Mouse (Mus musculus) A20 (cell line): ENCODE data around the gene Ephb1.

Experiments used
- DNase-seq: peaks from one replicate; pipeline ENCODE4 v3.0.0-alpha.2; 2011; ENCODE audit warnings: low read depth, low spot score

The Ephb1 gene

GRCm38 (mm10) chr9:102069151-102069882, 285.2 kb downstream of the Ephb1 start:
- DNase-seq: no peak

- DNase-seq: no peak
Measured at GRCm38 (mm10) chr9:102066601-102067000, 287.9 kb downstream of the Ephb1 start.

GRCm38 (mm10) chr9:102045886-102046285, 308.6 kb downstream of the Ephb1 start:
- no peak for DNase-seq

- no peak for DNase-seq
Measured at GRCm38 (mm10) chr9:102045111-102045861, 309.2 kb downstream of the Ephb1 start.

- no peak for DNase-seq
Measured at GRCm38 (mm10) chr9:102039011-102039733, 315.3 kb downstream of the Ephb1 start.

GRCm38 (mm10) chr9:102036132-102036531, 318.4 kb downstream of the Ephb1 start:
- no peak for DNase-seq

GRCm38 (mm10) chr9:102033231-102033630, 321.3 kb downstream of the Ephb1 start:
- DNase-seq: no peak

GRCm38 (mm10) chr9:102032376-102032775, 322.1 kb downstream of the Ephb1 start:
- DNase-seq: no peak

GRCm38 (mm10) chr9:102029661-102030060, 324.8 kb downstream of the Ephb1 start:
- no peak for DNase-seq

GRCm38 (mm10) chr9:102026136-102026535, 328.4 kb downstream of the Ephb1 start:
- no peak for DNase-seq

GRCm38 (mm10) chr9:102025141-102025540, 329.4 kb downstream of the Ephb1 start:
- DNase-seq: no peak

GRCm38 (mm10) chr9:102015516-102015915, 339.0 kb downstream of the Ephb1 start:
- no peak for DNase-seq

- DNase-seq: no peak
Measured at GRCm38 (mm10) chr9:102007706-102008105, 346.8 kb downstream of the Ephb1 start.

- DNase-seq: no peak
Measured at GRCm38 (mm10) chr9:102006539-102006938, 348.0 kb downstream of the Ephb1 start.

- DNase-seq: no peak
Measured at GRCm38 (mm10) chr9:102002920-102003319, 351.6 kb downstream of the Ephb1 start.

- no peak for DNase-seq
Measured at GRCm38 (mm10) chr9:102002186-102002585, 352.3 kb downstream of the Ephb1 start.

- DNase-seq: no peak
Measured at GRCm38 (mm10) chr9:102001633-102002165, 352.8 kb downstream of the Ephb1 start.

GRCm38 (mm10) chr9:101999690-102000089, 354.8 kb downstream of the Ephb1 start:
- no peak for DNase-seq

GRCm38 (mm10) chr9:101996771-101997500, 357.6 kb downstream of the Ephb1 start:
- DNase-seq: no peak

GRCm38 (mm10) chr9:101996183-101996582, 358.3 kb downstream of the Ephb1 start:
- DNase-seq: no peak

- DNase-seq: no peak
Measured at GRCm38 (mm10) chr9:101995423-101996156, 358.9 kb downstream of the Ephb1 start.
